Mouse (Mus musculus) midbrain, embryonic 10.5 days (tissue): Measurements from ENCODE around the gene Ly6g6d. TPM values are rescaled to one million over a fixed set of nuclear protein-coding genes. Genes with fewer than 3 reads are reported as not detected.

Source experiments
- DNase-seq: peaks from one replicate; pipeline ENCODE4 v3.0.0-alpha.2; 2017; ENCODE audit warnings: low spot score
- H3K27ac ChIP-seq: fragments of 300-500 bp; sonication (generic); replicated peaks from 2 replicates; pipeline ENCODE4 v1.5.1; 2016; ENCODE audit warnings: mild to moderate bottlenecking
- H3K27me3 ChIP-seq: fragments of 300-500 bp; sonication (generic); 2 replicates; pipeline ENCODE4 v1.6.1; 2016; ENCODE audit warnings: low read depth, mild to moderate bottlenecking; ENCODE audit not compliant: poor library complexity, severe bottlenecking
- H3K36me3 ChIP-seq: fragments of 300-500 bp; sonication (generic); 2 replicates; pipeline ENCODE4 v1.6.1; 2016; ENCODE audit warnings: mild to moderate bottlenecking, moderate library complexity
- H3K4me1 ChIP-seq: fragments of 300-500 bp; sonication (generic); 2 replicates; pipeline ENCODE4 v1.6.1; 2016
- H3K4me3 ChIP-seq: fragments of 300-500 bp; sonication (generic); 2 replicates; pipeline ENCODE4 v1.5.1; 2016; ENCODE audit warnings: mild to moderate bottlenecking, moderate library complexity
- H3K9me3 ChIP-seq: fragments of 300-500 bp; sonication (generic); replicated peaks from 2 replicates; pipeline ENCODE4 v1.6.1; 2016; ENCODE audit warnings: mild to moderate bottlenecking
- WGBS: fragments of 180-500 bp; shearing (Covaris S2); methylation state at CpG from one replicate; pipeline ENCODE4 v1.1.7; 2016; 5-methylcytosine and 5-hydroxymethylcytosine counted together
- polyA plus RNA-seq: library from polyadenylated mRNA; unstranded; fragments of >200 nt; fragmentation: Nextera tagmentation; extraction: Ambion mirVana; gene quantifications from 2 replicates; pipeline ENCODE4 v1.2.1, GENCODE M21; 2016

Ly6g6d gene
- polyA plus RNA-seq, 1 experiment from 2014 or later = 3.5 TPM

DNA sequence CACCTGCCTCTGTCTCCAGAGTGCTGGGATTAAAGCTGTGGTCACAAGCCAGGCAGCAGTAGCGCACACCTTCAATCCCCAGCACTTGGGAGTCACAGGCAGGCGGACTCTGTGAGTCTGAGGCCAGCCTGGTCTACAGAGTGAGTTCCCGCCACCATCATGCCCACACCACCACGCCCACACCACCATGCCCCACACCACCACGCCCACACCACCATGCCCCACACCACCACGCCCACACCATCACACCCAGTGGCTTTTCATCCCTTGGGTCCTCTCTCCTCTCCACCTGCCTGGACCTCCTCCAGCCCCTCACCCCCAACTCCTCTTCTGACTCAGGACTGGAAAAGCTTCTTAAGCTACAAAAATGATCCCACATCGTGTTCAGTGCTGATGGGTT is 46.0 kb downstream of the Ly6g6d start:
- H3K36me3 ChIP-seq = no peaks in the 10 kb centered on the region
- H3K4me1 ChIP-seq = peaks cover 38% of the 10 kb centered on the region
- 87% methylated on average over 7 of the region's 7 CpGs for whole genome bisulfite sequencing

DNA sequence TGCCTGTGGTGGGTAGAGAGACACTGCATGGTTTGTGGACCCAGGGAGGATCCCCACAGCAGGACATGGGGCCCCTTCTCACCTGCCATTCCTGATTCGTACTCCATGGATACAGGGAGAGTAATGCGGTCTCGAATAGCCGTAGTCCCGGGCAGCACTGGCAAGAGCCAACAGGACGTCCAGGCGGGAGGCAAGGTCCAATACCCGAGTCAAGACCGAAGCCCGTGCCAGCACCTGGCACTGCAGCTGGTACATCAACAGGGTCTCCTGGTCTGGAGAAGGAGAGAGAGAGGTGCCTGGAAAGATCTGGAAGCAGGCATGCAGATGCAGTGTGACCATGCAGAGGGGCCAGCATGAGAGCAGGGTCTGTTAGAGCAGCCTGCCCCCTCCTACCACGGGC is 46.6 kb downstream of the Ly6g6d start:
- WGBS = 87% methylated on average over 11 of the region's 11 CpGs
- H3K27me3 ChIP-seq = no peaks in the 10 kb centered on the region
- H3K4me3 ChIP-seq = 0 out of 2 replicates have a peak overlapping the region, but pooled peaks have one; percentile 9
- H3K27ac ChIP-seq = 0 out of 2 replicates have a peak overlapping the region, but pooled peaks have one; percentile 29
- no peak for DNase-seq
- peaks cover 44% of the 10 kb centered on the region for H3K4me1 ChIP-seq
- H3K9me3 ChIP-seq = no peaks in the 10 kb centered on the region
- H3K36me3 ChIP-seq = no peaks in the 10 kb centered on the region

More for the DNA sequence above, 46.0 kb downstream of the Ly6g6d start:
- no peak for DNase-seq
- Histone ChIP-seq H3K4me3 (0 out of 2 replicates have a peak overlapping the region, but pooled peaks have one; percentile 9), H3K27ac (0 out of 2 replicates have a peak overlapping the region, but pooled peaks have one; percentile 29), H3K27me3 (no peaks in the 10 kb centered on the region), H3K9me3 (no peaks in the 10 kb centered on the region)

DNA sequence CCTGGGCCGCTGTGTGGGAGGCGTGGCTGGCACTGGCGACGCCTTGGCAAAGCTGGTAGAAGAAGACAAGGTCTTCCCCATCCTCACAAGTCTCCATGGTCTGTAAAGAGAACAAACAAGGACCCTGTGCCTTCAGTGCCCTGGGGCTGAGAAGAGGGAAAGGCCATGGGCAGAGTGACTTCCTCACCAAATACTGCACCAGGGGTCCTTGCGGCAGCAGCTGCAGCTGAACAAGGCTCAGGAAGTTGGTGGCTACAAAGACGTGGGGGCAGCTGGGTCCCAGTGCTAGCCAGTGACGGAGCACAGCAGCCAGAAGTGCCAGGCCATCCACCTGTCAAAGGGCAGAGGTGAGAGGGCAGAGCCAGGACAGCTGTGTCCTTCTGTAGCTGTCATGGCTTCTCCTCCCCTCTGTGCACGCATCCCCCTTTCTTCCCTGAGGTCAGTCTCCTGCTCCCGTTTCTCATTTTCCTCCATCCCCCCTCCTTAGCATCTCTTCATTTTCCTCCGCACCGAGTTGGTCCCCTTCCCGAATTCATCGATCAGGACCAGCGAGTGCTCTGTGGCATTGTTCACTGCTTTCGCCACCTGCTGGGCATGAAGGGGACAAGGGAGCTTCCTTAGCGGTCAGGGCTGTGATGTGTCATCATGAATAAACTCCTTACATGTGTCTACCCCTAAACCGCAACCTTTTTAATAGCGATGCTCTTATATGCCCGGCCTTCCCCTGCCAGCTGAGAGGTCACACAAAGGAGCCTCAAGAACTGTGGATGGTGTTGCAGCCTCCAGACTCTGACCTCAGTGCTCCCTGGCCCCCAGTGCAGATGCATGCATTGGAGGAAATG is 48.0 kb downstream of the Ly6g6d start:
- no peaks in the 10 kb centered on the region for H3K27me3 ChIP-seq
- peak overlapping the region; percentile 76 for H3K27ac ChIP-seq

DNA sequence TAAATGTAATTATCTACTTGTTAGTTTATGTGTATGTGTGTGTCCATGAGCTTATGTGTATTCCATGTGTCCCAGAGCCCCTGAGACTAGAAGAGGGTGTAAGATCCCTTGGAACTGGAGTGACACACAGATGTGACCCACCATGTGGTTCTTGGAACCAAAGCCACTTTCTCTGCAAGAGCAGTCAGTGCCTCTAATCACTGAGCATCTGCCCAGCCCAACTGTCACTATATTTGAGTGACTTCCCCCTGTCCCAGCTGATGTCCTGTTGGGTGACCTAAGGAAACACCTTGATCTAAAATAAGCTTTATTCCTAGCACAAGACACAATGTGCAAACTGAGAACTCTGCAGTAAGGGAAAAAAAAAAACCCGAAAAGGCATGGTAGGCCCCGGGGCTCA is 49.5 kb downstream of the Ly6g6d start:
- Histone ChIP-seq H3K27me3 (no peaks in the 10 kb centered on the region), H3K4me1 (peaks cover 63% of the 10 kb centered on the region), H3K27ac (peak overlapping the region; percentile 86; the same call in 1 of the 2 replicates), H3K9me3 (no peaks in the 10 kb centered on the region), H3K36me3 (peaks cover 4% of the 10 kb centered on the region; the same call in 1 of the 2 replicates), H3K4me3 (no peak overlapping the region)
- WGBS = 94% methylated on average over 2 of the region's 2 CpGs
- no peak for DNase-seq

More for the DNA sequence above, 48.0 kb downstream of the Ly6g6d start:
- peak overlapping the region; percentile 30 for H3K4me3 ChIP-seq
- WGBS = 33% methylated on average over 19 of the region's 19 CpGs
- DNase-seq = peak; percentile 55
- peaks cover 53% of the 10 kb centered on the region for H3K4me1 ChIP-seq
- H3K9me3 ChIP-seq = no peaks in the 10 kb centered on the region
- H3K36me3 ChIP-seq = peaks cover 2% of the 10 kb centered on the region; the same call in 1 of the 2 replicates

DNA sequence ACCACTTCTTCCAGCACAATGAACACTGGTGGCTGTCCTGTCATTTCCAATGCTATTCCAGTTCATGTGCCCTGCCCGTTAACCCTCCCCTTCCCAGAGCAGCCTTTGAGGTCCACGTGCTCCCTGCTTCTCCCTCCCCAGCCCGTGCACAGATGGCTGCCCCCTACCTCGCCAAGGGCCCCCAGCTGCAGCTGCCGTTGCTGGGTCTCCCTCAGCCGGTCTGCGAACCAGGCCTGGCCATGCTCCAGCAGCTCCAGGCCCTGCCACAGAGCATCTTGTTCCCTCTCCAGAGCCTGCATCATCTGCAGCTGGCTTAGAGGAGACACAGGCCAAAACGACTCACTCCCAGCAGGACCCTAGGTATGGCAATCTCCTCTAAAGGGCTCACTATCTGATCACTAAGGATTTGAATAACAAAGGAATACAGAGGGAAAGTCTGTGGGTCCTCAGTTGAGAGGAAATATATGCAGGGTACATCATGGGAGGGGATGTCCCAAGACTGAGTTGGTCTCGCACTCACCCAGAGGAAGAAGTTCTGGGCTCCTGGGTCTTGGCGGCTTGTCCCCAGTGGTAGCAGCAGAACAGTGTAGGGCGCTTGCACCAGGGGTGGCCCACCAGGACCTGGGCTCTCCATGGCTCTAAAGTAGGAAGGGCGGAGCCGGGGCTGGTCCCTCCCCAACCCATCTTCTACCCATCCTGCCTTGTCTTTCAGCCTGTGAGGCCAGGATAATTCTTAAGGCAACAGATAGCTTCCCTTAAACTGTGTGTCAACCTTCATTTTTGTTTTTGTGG is 50.4 kb downstream of the Ly6g6d start, which contains the start of gene Sapcd1:
Gene Sapcd1 (minus strand): TSS at position 740 of the 792 bp plus-strand sequence.
- WGBS = 35% methylated on average over 13 of the region's 13 CpGs
- peaks cover 63% of the 10 kb centered on the region for H3K4me1 ChIP-seq
- peak within 1 kb of the TSS; percentile 34 for H3K4me3 ChIP-seq

DNA sequence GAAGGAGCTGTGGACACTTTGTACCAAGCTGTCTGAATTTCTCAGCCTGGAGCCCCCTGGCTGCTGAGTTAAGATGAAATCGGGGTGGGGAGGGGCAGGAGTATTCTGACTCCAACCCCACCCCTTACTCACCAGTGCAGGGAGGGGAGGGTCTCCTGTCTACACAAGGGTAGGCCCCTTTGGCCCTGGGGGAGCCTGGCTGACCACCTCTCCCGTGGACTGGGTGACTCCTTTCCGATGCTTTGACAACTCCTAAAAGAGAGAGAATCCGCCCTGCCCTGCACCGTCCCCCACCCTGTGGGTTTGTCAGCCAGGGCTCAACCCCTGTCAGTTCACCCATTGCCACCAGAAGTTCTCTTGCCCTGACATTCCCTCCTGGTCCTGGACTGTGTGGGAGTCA is 51.7 kb downstream of the Ly6g6d start:
- peak overlapping the region; percentile 4; the same call in 1 of the 2 replicates for H3K4me3 ChIP-seq
- no peaks in the 10 kb centered on the region for H3K27me3 ChIP-seq
- H3K27ac ChIP-seq = peak overlapping the region; percentile 63
- WGBS = 91% methylated on average over 5 of the region's 5 CpGs
- peaks cover 74% of the 10 kb centered on the region for H3K4me1 ChIP-seq
- H3K9me3 ChIP-seq = no peaks in the 10 kb centered on the region
- H3K36me3 ChIP-seq = peaks cover 4% of the 10 kb centered on the region; the same call in 1 of the 2 replicates
- no peak for DNase-seq

More for the DNA sequence above, 50.4 kb downstream of the Ly6g6d start, which contains the start of gene Sapcd1:
- DNase-seq = peak; percentile 47
- Histone ChIP-seq H3K27ac (peak within 1 kb of the TSS; percentile 86), H3K9me3 (no peaks in the 10 kb centered on the region), H3K27me3 (no peaks in the 10 kb centered on the region), H3K36me3 (peaks cover 4% of the 10 kb centered on the region; the same call in 1 of the 2 replicates)

DNA sequence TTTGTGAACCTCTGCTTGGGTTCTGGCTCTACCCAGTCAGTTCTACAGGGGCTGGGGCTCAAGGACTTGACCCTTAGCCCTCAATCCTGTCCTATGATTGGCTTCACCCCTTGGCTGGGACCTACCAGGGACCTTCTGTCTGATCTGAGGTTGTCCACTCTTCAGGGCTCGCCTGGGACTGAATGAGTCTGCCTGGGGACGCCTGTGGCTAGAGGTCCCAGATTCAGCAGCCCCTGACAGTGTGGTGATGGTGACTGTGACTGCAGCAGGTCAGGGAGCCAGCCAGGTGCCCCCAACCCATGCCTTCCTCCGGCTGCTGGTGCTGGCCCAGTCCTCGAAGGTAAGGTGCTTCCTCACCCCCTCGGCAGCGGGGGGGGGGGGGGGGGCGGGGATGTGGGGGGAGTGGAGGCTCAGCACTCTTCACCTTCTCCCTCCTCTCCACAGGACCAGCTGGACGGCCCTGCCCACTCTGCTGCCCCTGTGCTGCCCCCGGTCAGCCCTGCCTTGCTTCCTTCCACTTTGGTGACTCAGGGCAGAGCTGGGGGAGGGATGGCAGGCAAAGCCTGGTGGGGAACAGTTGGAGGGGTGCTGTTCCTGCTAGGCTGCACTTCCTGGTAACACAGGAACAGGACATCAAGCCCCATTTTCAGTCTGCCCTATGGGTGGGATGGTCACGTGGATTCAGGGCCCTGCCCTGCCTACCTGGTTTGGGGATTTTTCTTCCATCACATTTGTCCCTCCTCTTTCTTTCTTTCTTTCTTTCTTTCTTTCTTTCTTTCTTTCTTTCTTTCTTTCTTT is 53.0 kb downstream of the Ly6g6d start:
- WGBS = 67% methylated on average over 9 of the region's 10 CpGs
- Histone ChIP-seq H3K4me1 (peaks cover 71% of the 10 kb centered on the region), H3K4me3 (no peak overlapping the region), H3K36me3 (peaks cover 4% of the 10 kb centered on the region; the same call in 1 of the 2 replicates), H3K27me3 (no peaks in the 10 kb centered on the region), H3K9me3 (no peaks in the 10 kb centered on the region), H3K27ac (peak overlapping the region; percentile 60)
- DNase-seq = no peak

DNA sequence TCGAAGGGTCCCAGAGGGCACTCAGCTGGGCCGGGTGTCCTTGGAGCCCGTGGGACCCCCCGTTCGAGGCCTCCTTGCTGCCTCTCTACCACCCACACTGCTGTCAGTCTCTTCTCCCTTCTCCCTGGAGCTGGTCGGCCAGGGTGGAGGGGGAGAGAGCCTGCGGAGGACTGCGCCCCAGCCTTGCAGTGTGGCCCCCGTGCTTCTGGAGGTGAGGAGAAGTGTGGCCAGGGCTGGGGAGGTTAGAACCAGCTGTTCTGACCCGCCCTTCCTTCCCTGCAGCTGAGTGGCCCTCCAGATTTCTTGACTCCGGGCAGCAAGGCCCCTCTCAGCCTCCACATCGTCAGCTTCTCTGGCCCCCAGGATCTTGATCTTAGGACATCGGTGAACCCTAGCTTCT is 53.6 kb downstream of the Ly6g6d start:
- DNase-seq = no peak
- Histone ChIP-seq H3K4me3 (peak overlapping the region; percentile 22; the same call in 1 of the 2 replicates), H3K4me1 (peaks cover 65% of the 10 kb centered on the region), H3K27ac (peak overlapping the region; percentile 60), H3K9me3 (no peaks in the 10 kb centered on the region), H3K27me3 (no peaks in the 10 kb centered on the region), H3K36me3 (peaks cover 8% of the 10 kb centered on the region; the same call in 1 of the 2 replicates)
- WGBS = 79% methylated on average over 13 of the region's 13 CpGs

DNA sequence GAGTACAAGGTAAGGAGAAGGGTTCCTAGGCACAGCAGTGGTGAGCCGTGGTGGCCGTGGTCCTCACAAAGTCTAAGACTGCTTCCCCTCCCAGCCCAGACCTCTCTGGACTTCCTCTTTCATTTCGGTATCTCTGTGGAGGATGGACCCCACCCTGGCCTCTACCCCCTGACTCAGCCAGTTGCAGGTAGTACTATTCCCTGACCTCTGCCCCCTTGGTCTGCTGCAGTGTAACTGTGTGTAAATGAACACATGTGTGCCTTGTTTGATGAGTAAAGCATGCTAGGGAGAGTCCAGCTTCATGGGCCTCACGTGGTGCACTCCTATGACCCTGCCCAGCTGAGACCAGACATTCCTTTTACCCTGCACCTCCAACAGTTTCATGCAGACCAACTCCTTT is 54.1 kb downstream of the Ly6g6d start:
- DNase-seq = no peak

DNA sequence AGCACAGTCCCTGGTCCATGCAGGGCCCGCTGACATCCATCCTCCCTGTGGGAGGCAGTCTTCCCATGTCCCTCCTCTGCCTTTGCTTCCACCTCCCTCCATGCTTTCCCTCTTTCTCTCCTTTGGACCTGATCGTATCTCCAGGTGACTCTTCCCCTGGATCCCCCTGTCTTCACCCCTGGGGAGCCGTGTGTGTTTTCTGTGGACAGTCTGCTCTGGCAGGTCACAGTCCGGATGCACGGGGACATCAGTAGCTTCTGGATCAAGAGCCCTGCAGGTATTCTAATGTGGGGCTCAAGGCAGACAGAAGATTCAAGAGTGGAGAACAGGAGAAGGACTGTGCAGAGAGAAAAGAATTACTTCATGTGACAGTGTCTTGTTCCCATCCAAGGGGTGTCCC is 54.6 kb downstream of the Ly6g6d start:
- Histone ChIP-seq H3K27ac (peak overlapping the region; percentile 34; the same call in 1 of the 2 replicates), H3K4me1 (peaks cover 57% of the 10 kb centered on the region), H3K9me3 (no peaks in the 10 kb centered on the region), H3K36me3 (peaks cover 15% of the 10 kb centered on the region; the same call in 1 of the 2 replicates), H3K27me3 (no peaks in the 10 kb centered on the region), H3K4me3 (no peak overlapping the region)
- WGBS = 84% methylated on average over 5 of the region's 5 CpGs
- DNase-seq = no peak

More for the DNA sequence above, 54.1 kb downstream of the Ly6g6d start:
- Histone ChIP-seq H3K4me1 (peaks cover 61% of the 10 kb centered on the region), H3K27me3 (no peaks in the 10 kb centered on the region), H3K9me3 (no peaks in the 10 kb centered on the region), H3K27ac (peak overlapping the region; percentile 60; the same call in 1 of the 2 replicates), H3K4me3 (no peak overlapping the region), H3K36me3 (peaks cover 10% of the 10 kb centered on the region; the same call in 1 of the 2 replicates)
- WGBS = 82% methylated on average over 4 of the region's 4 CpGs

DNA sequence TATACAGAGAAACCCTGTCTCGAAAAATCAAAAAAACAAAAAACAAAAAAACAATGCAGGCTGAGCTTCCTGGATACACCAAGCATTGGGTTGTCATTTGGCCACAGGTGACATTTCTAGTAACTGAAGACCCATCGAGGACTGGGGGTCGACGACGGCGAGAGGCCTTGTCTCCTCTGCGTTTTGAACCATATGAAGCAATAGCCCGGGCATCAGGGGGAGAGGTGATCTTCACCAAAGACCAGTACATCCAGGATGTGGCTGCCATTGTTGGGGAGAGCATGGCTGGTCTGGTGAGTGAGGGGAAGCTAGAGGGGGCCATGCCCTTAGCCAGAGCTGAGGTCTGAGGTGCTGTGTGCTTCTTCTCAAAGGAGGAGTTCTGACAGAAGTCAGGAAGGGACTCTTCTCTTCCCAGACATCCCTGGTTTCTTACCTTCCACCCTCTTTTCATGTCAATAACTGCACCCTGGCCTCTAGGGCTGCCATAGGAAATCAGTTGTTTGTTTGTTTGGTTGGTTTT is 55.3 kb downstream of the Ly6g6d start:
- peak overlapping the region; percentile 33; the same call in 1 of the 2 replicates for H3K27ac ChIP-seq
- H3K4me1 ChIP-seq = peaks cover 52% of the 10 kb centered on the region
- peaks cover 21% of the 10 kb centered on the region for H3K36me3 ChIP-seq
- WGBS = 94% methylated on average over 8 of the region's 8 CpGs
- DNase-seq = no peak
- no peak overlapping the region for H3K4me3 ChIP-seq
- no peaks in the 10 kb centered on the region for H3K27me3 ChIP-seq
- no peaks in the 10 kb centered on the region for H3K9me3 ChIP-seq
